Mouse (Mus musculus): ENCODE measurements around the gene Iqcg.

The Iqcg gene

DNA sequence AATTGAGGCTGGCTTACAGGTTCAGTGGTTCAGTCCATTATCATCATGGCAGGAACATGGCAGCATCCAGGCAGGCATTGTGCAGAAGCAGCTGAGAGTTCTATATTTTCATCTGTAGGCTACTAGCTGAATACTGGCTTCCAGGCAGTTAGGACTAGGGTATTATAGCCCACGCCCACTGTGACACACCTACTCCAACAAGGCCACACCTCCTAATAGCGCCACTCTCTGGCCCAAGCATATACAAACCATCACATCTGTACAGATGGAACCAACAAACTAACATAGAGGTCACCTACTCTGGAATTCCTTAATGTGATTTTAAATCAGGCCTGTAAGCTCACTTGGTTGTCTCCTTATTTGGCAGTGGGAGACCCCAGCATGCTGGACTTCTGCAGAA lies 7.3 kb downstream of the Iqcg start:
- no peak for DNase-seq

- no peak for DNase-seq
Measured at GRCm38 (mm10) chr16:33048004-33048403, 8.0 kb downstream of the Iqcg start.

DNA sequence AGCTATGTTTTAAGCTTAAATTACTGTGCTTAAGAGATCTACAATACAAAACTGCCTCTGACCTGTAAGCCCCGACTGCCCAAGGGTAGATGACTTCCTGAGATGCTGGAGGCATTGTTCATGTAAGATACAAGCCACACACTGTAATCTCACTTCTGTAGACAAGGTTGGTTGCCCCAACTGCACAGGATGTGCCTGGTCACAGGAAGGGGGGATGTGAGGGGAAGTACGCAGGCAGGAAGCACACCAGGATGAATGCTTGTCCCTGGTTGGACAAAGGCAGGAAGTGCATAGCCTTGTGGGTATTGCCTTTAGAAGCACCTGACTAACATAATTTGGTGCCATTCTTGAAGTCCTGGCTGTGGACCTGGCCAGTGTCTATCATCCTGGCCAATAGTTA lies 12.8 kb downstream of the Iqcg start:
- no peak for DNase-seq

GRCm38 (mm10) chr16:33042682-33043081 lies 13.3 kb downstream of the Iqcg start:
- no peak for DNase-seq

DNA sequence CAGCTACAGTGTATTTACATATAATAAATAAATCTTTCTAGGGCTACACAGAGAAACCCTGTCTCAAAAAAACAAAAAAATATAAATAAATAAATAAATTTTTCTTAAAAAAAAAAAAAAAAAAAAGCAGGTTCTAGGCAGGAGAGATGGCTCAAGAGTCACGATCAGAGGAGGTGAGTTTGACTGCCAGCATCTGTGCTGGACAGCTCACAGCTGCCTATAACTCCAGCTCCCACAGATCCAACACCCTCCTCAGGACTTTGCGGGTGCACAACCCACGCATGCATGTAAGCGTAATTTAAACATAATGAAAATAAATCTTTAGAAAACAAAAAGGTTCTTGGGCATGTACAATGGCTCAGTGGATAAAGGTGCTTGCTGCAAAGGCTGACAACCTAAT lies 20.0 kb downstream of the Iqcg start:
- DNase-seq = no peak

- DNase-seq = no peak
Measured at GRCm38 (mm10) chr16:33026357-33026756, 29.7 kb downstream of the Iqcg start.

DNA sequence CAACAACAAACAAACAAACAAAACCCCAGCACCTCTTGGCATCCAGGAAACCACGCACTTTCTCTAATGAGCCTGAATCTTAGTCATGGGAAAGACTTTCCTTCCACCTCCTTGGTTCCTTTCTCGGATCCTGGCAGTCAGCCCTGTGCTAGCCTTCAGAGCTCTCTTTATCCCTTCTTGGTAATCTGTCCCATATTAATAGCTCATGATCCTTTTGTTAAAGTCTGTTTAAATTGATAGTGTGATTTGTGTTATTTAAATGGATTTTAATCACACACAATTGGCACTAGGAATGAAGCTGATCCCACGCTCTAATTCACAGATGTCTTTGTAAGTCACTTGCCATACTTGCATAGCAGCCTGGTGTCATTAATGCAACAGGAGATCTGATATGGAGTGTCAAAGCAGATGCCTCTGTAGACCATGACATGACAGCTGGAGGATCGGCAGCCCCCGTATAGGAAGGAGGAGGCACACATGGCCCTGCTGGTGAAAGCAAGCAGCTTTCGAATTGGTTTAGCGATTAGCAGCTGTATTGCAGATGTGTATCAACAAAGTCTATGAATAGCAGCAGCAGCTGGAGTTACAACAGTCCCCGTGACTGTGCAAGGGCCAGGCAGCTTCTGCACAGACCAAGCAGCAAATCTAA lies 31.4 kb downstream of the Iqcg start:
- DNase-seq = no peak

- DNase-seq = peak; percentile 80
Measured at GRCm38 (mm10) chr16:33023750-33024149, 32.3 kb downstream of the Iqcg start.

GRCm38 (mm10) chr16:33021381-33021780 lies 34.6 kb downstream of the Iqcg start:
- DNase-seq = no peak

DNA sequence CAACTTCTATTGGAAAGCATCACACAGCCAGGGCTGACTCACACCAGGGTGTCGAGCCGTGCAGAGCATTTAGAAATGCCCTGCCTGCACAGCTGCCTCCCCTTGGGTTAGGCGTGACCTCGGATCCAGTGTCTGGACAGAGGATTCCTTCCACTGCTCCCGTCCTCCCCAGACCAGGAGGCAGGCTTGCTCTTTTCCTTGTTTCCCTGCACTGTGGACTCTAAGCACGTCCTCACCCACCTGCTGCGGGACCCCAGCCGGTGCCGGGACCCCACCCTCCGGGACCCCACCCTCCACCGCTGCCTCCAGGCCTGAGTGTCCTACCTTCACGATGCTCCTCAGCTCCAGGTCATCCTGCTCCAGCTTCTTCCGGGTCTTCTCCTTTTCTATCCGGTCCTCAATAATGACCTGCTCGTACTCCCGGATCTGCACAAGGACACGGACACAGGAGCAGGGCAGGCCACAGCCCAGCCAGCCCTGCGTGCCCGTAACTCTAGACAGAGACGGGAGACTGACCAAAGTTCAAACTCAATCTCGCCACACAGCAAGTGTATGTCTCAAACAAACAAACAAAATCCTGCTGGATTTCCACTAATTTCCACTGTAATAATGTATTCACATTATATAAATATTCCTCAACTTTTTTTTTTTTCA lies 36.8 kb downstream of the Iqcg start:
- no peak for DNase-seq

GRCm38 (mm10) chr16:33017677-33018349 lies 38.2 kb downstream of the Iqcg start:
- no peak for DNase-seq

DNA sequence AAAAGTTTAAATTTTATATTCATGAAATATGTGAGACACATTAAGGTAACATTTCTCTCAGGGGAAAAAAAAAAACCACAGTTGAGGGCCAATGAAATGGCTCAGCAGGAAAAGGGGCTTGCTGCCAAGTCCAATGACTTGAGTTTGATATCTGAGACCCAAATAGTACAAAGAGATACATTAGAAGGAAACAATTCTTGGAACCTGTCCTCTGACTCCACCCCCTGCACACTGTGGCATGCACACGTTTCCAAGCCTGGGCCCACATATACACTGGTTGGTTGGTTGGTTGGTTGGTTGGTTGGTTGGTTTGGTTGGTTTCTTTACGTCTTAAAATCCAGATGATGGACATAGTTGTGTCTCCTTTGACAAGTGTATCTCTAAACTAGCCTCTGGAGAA lies 40.0 kb downstream of the Iqcg start:
- no peak for DNase-seq

- no peak for DNase-seq
Measured at GRCm38 (mm10) chr16:33015396-33015907, 40.6 kb downstream of the Iqcg start.

DNA sequence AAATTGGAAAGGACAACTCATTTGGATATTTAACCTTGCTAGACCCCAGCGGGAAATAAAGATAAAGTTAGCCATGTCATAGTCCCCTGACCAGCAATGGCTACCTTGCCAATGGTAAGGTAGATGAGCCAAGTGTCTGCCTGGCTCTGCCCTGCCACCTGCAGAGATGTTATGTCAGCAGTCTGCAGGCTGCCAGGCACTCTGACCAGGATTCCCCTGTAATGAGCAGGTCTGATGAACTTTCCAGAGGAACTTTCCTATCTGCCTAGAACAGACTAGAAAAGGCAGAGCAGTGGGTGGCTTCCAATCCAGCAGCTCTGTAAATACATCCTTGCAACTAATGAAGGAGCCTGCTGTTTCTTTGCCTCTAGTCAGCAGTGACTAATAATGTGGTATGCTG lies 41.1 kb downstream of the Iqcg start:
- peak; percentile 70 for DNase-seq

DNA sequence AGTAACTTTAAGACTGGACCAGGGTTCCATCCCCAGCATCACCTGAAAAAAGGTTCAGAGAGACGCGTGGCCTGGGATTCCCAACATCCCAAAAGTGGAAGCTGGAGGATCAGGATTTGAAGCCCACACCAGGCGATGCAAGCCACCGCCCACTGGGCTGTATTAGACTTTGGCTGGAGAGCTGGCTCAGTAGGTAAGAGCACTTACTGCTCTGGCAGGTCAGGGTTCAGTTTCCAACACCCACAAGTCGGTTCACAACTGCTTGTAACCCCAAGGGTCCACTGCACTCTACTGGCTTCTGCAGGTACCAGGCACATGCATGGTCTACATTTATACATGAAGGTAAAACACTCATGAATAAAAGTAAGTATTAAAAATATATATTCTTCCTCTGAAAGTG lies 42.2 kb downstream of the Iqcg start:
- no peak for DNase-seq

DNA sequence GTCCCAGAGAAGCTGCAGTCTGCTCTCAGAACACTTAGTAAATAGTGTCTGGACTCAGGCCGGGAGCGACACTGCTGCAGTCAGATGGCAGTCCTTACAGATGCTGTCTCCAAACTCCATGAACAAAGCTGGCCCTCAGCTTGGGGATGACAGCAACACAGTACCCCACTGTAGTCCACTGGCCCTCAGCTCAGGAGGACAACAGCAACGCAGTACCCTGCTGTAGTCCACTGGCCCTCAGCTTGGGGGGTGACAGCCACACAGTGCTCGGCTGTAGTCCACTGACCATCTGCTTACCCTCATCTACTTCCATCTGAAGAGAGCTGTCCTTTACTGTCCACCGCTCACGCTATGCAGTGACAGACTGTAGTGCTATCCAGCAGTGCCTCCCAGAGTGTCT lies 45.9 kb downstream of the Iqcg start:
- no peak for DNase-seq

DNA sequence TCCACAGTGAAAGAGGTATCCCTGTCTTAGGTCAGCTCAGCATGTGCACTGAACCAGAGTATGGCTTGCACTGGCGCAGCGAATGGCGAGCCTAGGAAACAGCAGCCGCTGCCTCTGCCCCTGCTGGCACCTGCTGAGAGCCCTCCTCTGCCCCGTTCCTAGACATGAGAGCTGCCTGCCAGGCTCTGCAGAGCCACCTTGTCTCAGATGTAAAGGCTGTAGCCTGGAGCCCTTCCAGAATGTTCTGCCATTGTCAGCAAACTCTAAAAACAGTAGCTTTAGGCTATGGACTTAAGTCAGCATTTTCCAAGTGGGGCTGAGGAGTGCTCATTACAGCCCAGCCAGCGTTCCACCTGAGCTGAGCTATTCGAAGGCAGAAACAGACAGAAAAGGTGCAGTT lies 48.6 kb downstream of the Iqcg start:
- peak; percentile 29 for DNase-seq

- peak; percentile 24 for DNase-seq
Measured at GRCm38 (mm10) chr16:33006888-33007287, 49.1 kb downstream of the Iqcg start.

DNA sequence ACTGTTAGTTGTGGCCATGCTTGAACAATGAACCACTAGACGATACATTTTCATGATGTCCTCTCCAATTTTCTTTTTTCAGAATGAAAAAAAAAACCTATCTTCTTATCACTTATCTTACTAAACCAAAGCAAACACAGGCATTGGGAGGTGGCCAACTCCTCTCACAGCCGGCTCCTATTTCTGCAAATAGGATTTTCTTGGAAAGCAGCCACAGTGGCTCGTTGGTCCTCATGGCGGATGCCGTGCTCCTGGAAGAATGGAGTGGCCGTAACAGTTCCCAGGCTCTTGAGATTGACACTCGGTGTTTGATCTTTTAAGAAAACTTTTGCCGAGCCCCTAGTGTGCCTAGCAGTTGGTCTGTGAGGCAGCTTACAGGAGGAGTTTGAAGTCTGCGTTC lies 50.8 kb downstream of the Iqcg start:
- peak; percentile 59 for DNase-seq

GRCm38 (mm10) chr16:32992158-32992557 lies 63.9 kb downstream of the Iqcg start:
- no peak for DNase-seq

DNA sequence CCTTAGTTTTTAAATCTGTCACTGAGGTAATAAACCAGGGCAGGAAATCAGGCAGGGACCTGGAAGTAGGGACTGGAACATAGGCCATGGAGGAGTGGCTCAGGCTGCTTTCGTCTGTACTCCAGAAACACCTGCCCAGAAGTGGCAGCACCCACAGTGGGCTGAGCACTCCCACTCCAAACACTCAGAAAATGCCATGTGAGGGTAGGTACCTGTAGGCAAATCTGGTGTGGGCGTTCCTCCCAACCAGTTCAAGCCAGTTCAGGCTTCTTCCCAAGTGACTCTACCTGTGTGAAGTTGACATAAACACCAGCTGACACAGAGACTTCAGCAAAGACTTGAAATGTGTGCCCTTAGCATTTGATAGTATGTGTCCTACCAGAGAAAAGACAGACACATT lies 71.4 kb downstream of the Iqcg start:
- DNase-seq = no peak

GRCm38 (mm10) chr16:32981405-32981804 lies 74.6 kb downstream of the Iqcg start:
- no peak for DNase-seq

DNA sequence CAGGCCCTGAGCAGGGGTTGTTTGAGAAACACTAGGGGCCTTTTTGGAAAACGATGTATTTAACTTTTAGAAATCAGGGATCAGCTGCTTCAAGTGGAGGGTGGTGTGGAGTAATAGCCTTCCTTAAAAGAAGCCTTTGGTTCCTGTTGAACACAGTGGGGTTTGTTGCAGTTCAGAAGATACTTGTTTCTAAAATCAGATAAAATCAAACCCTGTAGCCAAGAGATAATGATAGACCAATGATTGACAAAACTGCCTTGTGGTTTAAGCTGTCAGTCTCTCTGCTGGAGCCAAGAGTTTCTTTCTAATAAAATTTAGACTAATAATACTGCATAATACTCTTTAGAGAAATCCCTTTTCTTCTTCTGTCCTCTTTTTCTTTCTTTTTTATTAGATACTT lies 75.8 kb downstream of the Iqcg start:
- DNase-seq = no peak

DNA sequence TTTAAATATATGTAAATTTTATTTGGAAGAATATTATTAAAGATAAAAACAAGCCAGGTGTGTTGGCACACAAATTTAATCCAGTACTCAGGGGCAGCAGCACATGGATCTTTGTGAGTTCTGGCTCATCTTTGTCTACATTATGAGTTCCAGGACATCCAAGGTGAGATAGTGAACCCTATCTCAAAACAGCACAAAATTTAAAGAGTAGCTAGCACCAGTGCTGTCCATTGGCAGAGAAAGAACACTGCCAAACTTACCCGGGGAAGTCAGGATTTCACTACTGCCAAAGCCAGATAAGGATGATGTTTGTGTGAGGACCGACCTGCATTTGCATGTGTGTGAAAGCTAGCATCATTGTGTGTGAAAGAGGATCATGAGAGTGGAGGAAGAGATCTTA lies 83.0 kb downstream of the Iqcg start:
- no peak for DNase-seq

Data from cerebellum, adult 9-10 months (tissue).